Mouse (Mus musculus) adrenal gland, postnatal 0 days (tissue): ENCODE measurements around the gene Ccdc158. TPM values are rescaled to one million over a fixed set of nuclear protein-coding genes. Genes with fewer than 3 reads are reported as not detected.

ENCODE experiments used
- polyA plus RNA-seq: library from polyadenylated mRNA; unstranded; fragments of >200 nt; fragmentation: Nextera tagmentation; extraction: Ambion mirVana; gene quantifications from 2 replicates; pipeline ENCODE4 v1.2.1, GENCODE M21; 2015

The Ccdc158 gene
- 0.19 and 0.52 TPM in 2 replicates for polyA plus RNA-seq

GRCm38 (mm10) chr5:92674859-92675573, at the start of gene Ccdc158:
Gene Ccdc158 (minus strand): TSS chr5:92675271.

GRCm38 (mm10) chr5:92683351-92683807, 8.3 kb upstream of the Ccdc158 start, which contains the start of gene Shroom3:
Gene Shroom3 (plus strand): TSS chr5:92683435.

GRCm38 (mm10) chr5:92602691-92603690, 72.1 kb downstream of the Ccdc158 start, which contains the start of gene Stbd1:
Gene Stbd1 (plus strand): TSS chr5:92603041.

Other genes with a start within 250 kb of the Ccdc158 start
- gene Nup54, start 240.1 kb downstream of the Ccdc158 start, polyA plus RNA-seq, result 15.4 and 22.5 TPM in 2 replicates
- 14.9 and 16.3 TPM in 2 replicates for gene Scarb2, start 168.4 kb downstream of the Ccdc158 start, polyA plus RNA-seq
- 0.35 TPM in 1 of 2 replicates, not detected in the other for gene Fam47e, start 120.2 kb downstream of the Ccdc158 start, polyA plus RNA-seq
- gene Stbd1, start 72.2 kb downstream of the Ccdc158 start, polyA plus RNA-seq, result 23.9 and 40.6 TPM in 2 replicates
- gene Shroom3, start 8.2 kb upstream of the Ccdc158 start, polyA plus RNA-seq, result 1.5 and 1.8 TPM in 2 replicates